Mouse (Mus musculus): ENCODE results near the gene Mtfr2.

DNA sequence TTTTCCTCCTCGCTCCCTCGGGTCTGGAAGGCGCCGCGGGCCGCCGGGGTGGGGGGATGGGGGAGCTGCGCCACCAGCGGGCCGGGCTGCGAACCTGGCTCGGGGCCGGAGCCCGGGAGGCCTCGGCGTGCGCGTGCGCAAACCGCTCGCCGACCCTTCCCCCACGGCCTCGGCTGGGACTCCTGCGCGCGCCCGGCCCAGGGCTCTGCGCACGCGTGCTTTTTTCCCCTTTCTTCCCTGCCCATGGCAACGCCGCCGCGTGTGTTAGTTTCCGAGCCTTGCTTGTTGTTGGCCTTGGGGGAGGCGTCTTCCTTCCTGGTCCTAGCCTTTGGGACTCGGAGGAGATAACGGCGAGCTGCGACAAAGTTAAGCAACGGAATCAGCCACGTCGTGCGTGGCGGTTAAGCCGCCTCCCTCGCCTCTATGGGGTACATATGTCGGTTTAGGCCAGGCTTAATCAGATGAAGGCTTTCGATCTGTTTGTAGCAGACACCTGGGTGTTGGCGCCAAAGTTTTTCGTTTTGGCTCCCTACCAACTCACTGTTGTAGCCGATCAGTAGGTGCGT is 34.8 kb upstream of the Mtfr2 start:
- peak; percentile 39 for TF ChIP-seq POLR2A (IDR thresholded peaks at IDR 0.05; ENCODE audit: insufficient read depth, low read depth, low read length)
- TF ChIP-seq CTCF (IDR thresholded peaks at IDR 0.05), result no peak
- TF ChIP-seq EP300 (IDR thresholded peaks at IDR 0.05; ENCODE audit: insufficient read depth, low read depth, low read length), result peak; percentile 53; the same call in 1 of the 2 replicates
